Mouse (Mus musculus) B cell, adult 2 months (primary cell): ENCODE data around the gene Tjp1.

Source experiments
- DNase-seq, 2 experiments: peaks; one replicate each; pipeline ENCODE4 v3.0.0; 2022

The Tjp1 gene

DNA sequence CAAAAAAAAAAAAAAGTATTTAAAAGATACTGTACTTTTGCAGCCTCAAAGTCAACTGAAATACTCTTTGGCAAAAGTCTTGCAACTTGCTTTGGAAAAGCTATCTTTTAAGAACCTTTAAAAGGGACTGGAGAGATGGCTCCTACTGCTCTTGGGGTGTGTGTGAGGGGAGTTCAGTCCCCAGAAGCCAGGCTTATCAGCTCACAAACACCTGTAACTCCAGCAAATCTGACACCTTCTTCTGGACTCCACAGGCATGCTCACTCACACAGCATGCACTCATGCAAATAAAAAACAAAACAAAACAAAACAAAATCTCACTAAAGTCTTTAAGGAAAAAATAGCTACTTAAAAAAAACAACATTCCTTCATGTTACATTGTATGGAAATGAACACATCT is 179.0 kb downstream of the Tjp1 start:
- DNase-seq, result no peak

DNA sequence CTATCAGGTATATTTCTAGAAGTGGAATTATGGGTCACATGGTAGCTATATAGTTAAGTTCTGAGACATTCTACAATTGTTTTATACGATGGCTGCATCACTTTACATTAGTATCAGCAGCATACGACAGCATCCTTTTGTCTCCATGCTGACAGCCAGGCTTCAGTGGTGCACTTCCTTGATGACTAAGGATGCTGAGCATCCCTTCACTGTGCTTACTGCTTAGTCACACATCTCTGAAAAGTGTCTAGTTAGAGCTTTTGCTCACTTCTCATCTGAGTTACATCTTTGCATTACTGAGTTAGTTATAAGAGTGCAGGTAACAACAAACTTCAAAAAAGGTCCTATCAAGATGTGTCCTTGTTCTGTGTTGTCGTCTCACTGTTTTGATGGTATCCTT is 182.3 kb downstream of the Tjp1 start:
- no peak for DNase-seq

DNA sequence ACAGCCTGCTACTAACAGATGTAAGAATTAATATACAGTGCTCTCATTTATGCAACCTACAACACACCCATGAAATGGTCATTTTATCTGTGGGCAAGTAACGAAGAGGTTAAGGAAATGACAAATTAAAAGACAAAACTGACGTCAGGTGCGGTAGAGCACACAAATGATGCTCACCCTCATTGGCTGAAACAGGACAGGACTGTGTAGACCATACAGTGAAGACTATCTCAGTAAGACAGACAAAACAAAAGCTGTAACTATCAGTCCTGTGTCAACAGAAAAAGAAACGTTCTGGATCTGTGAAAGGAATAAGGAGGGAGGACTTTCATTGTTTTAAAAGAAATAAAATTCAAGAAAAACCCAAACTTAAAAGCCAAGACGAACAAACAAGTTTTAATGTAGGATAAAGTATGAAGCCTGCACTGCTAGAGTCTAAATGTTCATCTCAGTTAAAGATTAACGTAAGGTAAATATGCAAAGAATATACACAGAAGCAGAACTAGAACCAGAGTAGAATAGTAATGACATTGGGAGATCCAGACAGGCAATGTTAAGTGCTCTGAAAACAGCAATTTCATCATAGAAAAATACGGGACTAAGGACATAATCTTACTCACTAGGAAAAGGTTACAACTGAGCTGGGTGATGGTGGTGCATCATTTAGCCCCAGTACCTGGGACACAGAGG is 189.9 kb downstream of the Tjp1 start:
- no peak for DNase-seq

DNA sequence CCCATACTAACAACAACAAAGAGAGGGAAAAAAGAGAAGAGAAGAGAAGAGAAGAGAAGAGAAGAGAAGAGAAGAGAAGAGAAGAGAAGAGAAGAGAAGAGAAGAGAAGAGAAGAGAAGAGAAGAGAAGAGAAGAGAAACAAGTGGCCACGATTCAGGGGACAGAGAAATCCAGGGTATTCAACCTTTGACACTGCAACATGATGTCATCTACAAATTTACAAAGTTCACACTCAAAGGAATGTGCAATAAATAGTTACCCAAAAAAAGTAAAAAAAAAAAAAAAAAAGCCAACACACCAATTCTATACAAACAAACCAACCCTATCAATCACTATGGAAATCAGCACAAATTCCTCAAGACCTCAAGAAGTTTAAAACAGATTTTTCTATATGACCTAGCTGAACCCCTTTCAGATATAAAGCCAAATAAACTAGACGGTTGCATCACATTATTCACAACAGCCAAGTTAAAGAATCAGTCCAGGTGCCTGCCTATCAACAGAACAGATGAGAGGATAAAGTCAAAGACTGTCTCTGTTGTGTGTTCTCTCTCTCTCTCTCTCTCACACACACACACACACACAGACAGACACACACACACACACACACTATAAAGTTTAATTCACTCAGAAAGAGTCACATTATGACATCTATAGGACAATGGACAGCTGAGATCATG is 194.4 kb downstream of the Tjp1 start:
- no peak for DNase-seq

DNA sequence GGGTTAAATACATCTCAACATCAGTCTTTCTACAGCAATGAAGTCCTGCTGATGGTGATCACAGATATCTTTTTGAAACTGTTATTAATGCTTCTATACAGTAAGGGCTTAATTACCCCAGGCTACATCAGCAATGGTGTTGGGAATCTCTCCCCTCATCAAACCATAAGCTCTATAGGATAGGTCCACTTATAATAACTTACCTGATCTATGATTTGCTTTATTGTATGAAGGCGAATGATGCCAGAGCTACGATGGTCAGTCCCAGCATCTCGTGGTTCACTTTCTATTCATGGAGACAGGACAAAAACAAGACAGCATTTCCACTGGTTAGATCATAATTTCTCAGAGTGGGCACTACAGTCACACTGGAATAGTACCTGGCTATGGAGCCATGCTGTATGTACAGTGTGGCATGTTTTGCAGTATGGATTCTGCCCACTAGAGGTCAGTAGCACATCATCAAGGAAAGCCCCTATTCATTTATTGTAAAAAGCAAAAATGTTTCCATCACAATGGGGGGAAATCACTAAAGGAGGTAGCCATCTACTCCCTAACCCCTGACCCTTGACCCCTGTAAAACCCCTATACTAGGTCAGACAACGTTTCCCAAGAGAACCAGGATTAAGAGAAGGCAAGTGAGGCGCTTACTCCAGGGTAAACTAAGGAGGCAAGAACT is 208.4 kb downstream of the Tjp1 start:
- DNase-seq, result peak; percentile 50 to 55

DNA sequence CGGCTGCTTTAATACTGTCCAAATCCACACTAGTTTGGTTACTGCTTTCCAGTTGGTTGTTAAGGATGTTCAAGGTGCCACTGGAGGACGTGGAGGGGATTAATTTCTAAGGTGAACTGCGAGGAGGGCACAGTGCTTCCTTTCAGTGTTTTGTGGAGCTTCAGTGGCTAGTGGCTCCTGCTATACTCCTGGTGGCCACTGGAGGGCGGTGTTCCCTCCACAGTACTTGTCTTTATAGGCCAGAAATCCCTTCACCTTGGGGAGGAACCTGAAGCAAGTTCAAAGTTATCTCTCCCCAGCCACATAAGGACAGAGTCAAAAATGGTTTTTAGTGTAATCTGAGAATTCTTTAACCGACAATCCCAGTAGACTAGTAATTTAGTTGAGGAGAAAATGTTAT is 210.2 kb downstream of the Tjp1 start:
- peak; percentile 45 to 54 for DNase-seq

DNA sequence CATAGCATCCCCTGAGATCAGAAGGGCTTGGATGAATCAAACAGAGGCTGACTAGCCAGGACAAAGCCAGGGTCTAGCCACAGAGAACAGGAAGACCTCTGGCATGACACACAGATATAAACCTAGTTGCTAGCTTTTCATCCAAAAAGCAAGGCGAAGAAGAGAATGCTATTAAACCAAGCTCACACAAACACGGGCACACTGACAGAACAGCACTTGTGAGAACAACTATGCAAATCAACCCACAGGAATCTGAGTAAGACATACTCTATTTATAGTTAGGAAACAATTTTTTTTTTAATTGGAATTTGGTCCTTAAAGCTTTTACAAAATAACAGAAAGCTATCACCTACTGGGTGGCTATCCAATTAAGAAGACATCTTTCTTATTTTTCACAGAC is 212.4 kb downstream of the Tjp1 start:
- no peak for DNase-seq

DNA sequence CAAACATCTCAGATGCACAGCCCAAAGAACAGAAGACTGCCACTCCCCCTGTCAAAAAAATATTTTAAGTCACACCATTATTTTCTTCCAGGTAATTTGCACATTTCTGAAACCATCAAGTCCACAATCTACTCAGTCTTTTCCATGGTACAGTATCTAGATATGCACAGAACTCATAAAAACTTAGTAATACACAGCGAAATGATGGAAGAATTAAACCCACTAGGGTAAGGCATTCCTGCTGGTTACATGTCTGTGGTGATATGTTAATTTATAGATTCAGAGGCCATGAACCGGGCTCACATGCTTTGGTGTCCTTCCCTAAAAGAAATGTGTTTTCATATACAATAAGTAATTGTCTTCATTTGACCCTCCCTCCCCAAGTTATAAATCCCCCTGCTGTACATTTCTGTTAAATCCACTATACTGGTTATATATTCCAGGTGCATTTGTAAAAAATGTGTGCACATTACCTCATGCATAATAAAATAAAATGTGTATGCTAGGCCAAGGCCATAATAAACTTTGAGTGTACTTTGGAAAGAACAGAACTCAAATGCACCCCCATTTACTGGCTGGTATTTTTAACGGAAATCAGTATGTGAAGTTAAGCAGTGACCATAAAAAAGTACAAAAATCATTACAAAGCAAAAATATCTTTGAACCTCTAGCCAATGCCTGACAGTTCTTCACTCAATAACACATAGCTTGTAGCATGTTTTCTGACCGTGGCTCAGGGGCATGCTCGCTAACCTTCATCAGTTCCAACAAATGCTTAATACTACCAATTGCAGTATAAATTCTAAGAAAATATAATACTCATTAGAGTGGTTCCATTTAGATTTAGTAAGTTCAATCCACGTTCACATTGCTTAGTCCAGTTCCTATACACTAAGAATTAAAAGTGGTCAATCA is 230.6 kb downstream of the Tjp1 start:
- no peak for DNase-seq

DNA sequence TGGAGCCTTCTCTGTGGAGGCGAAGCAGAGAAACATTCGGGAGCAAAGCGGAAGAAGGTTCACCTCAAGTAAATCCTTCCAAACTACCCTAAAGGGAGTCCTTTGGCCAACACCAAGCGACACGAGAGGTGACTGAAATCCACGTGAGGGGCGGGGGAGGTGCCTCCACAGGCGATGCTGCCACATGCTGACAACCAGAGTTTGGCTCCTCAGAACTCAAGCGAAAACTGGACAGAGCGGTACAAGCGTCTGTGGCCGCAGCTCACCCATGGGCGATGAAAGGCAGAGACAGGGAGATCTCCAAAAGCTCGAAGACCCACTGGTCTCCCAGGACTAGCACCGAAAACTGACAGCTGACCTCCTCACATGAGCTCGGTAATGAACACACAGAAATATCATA is 244.7 kb downstream of the Tjp1 start:
- no peak for DNase-seq

DNA sequence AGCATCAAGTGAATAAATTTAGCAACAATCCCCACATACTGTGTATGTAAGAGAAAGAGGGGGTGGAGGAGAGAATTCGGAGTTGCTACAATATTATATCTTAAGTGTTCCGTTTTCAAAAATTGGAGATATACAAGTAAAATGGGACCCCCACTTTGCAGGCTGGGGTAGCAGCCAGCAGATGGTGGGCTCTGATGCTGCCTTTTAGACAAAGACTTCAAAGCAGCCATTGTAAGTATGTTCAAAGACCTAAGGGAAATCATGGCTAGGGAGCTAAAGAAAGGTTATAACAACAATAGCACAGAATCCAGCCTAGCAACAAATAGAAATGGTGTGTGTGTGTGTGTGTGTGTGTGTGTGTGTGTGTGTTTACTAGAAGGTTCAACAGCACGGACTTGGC is 245.6 kb downstream of the Tjp1 start:
- DNase-seq, result no peak

DNA sequence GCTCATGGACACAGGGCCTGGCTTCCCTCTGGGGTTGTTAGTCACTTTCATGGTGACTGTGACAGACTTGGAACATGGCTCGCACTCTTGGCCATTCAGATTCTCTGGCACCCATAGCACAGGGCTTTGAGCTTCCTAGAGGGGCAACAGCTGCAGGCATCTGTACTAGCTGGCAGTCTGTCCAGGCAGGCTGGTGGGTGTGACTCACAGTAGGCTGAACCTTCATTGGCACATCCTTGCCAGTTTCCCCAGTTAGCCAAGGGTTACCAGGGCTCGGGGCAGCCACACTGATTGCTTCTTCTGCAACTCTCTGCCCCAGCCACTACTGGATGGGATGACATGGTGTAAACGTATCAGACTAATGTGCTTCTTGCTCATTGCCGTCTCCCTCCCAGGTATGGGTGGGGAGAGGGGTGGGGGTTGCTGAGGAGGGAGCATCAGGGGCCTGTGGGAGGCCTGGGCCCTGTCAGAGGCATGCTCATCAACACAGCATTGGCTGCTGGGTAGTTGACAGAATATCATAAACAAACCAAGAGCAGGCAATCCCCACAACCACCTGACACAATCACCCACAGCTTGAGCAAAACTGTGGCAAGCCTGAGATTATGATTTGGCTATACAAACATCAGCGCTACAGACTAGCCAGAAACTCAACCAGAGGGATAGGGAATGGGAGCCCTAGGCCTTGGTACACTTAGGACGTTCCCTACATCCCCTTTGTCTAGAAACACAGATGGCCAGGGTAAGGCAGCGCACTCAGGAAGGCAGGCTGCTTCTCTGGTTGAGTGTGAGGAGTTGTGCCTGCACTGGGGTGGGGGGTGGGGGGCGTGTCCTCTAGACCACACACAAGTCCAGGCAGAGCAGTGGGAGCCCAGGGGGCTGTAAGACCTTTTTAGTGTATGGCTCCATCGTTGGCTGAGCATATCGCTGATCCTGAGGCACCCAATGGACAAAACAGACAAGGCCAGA is 246.4 kb downstream of the Tjp1 start:
- DNase-seq, result no peak

DNA sequence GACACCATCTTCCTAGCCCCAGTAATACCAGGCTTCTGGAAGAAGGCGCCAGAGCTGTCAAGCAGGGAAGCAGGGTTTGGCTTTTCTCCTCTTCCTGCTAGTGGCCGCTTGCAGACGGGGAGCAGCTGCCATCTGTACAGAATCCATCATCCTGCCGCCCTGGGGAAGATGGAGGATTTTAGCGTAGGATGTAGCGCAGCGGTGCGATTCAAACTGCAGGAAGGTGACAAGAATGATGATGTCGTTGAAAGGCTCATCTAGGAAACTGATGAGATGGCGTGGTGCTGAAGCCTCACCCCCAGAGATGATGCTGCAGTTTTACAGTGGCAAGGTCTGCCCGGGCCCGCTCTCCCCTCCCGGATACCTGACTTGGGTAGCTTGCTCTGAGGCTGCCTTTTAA is 248.3 kb downstream of the Tjp1 start:
- DNase-seq, result no peak

DNA sequence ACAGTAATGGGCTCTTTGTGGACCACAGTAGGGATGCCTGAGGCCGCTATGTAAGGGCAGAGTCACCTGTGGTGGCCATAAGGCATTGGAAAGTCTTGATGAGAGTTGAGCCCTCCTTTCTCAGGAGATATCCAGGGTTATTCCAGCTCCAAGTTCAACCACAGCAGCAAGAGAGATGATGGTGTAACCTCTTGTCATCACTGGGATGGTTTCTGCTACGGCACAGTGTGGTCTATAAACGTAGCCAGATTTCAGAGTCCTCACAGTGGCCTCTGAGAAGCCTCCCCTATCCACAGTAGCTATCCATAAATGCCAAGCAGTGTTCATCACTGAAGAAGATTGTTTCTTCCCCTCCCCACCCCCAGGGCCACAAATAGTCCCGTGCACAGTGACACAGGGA is 251.8 kb downstream of the Tjp1 start:
- DNase-seq, result no peak

DNA sequence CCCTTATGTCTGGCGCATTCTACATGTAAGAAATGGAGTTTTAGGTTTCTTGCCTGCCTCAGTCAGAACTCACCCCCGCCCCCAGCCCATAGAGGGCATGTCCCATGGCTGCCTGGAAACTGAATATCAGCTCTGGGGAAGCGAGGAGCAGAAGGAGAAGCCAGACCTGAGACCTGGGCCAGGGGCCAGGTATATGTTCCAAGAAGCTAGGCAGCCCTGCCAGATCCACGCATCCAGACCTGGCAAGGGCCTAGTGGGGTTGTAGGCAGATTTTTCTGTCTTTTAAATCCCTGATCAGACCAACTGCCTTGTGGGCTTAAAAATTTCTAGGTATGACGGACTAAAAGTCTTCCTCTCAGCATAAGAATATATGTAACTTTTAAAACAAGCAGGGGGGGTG is 253.4 kb downstream of the Tjp1 start:
- no peak for DNase-seq

DNA sequence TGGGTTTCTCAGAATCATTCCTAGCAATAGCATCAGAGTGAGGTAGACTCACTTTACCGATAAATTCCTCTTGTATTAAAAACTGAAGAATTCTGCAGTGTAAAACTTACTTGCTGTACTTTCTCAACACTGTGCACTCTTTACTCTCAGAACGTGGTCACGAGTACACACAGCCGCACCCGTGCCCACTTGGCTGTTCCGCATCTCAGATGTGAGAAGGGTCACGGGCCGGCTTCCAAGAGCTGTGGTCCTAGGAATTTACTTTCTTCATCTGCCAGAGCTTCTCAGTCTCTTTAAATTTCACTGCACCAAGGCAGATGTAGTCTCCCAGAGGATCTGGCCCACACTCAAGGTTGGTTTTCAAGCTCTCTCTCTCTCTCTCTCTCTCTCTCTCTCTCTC is 277.9 kb downstream of the Tjp1 start:
- DNase-seq, result no peak
